Mouse (Mus musculus) C2C12 (cell line): ENCODE data around the gene Spsb2. TPM values are rescaled to one million over a fixed set of nuclear protein-coding genes. Genes with fewer than 3 reads are reported as not detected.

ENCODE experiments used
- H3K27me3 ChIP-seq: one replicate; pipeline ENCODE4 v1.6.1; 2011; ENCODE audit not compliant: control insufficient read depth, insufficient read depth, insufficient read length
- H3K36me3 ChIP-seq: one replicate; pipeline ENCODE4 v1.6.1; 2011; ENCODE audit not compliant: control insufficient read depth, insufficient read depth
- H3K4me3 ChIP-seq: one replicate; pipeline ENCODE4 v1.5.1; 2011; ENCODE audit warnings: mild to moderate bottlenecking, control low read depth; ENCODE audit not compliant: poor library complexity, insufficient read depth, severe bottlenecking
- H3K79me2 ChIP-seq: one replicate; pipeline ENCODE4 v1.6.1; 2011; ENCODE audit not compliant: control insufficient read depth, insufficient read depth
- H3K79me3 ChIP-seq: one replicate; pipeline ENCODE4 v1.6.1; 2011; ENCODE audit warnings: low read depth, control low read depth
- H3ac ChIP-seq: one replicate; pipeline ENCODE3; 2011; ENCODE audit warnings: low read depth; ENCODE audit not compliant: control insufficient read depth, insufficient read length
- CEBPB ChIP-seq: IDR thresholded peaks from one replicate; pipeline ENCODE4 v1.6.1; 2011; ENCODE audit warnings: low read depth, mild to moderate bottlenecking, control low read depth, moderate library complexity
- CTCF ChIP-seq: IDR thresholded peaks from one replicate; pipeline ENCODE4 v1.5.1; 2011; ENCODE audit not compliant: control insufficient read depth, insufficient read depth, insufficient read length
- FOSL1 ChIP-seq: IDR thresholded peaks from one replicate; pipeline ENCODE4 v1.8.0; 2011; ENCODE audit warnings: mild to moderate bottlenecking, low read length; ENCODE audit not compliant: poor library complexity, insufficient read depth, severe bottlenecking
- MAX ChIP-seq: IDR thresholded peaks from one replicate; pipeline ENCODE4 v1.6.1; 2011; ENCODE audit warnings: mild to moderate bottlenecking, control low read depth
- MYOD1 ChIP-seq: IDR thresholded peaks from one replicate; pipeline ENCODE4 v1.6.1; 2011; ENCODE audit warnings: low read depth; ENCODE audit not compliant: control insufficient read depth, insufficient read length
- MYOG ChIP-seq: IDR thresholded peaks from one replicate; pipeline ENCODE4 v1.6.1; 2011; ENCODE audit not compliant: control insufficient read depth, insufficient read length; ENCODE audit errors: extremely low read depth
- USF1 ChIP-seq: IDR thresholded peaks from one replicate; pipeline ENCODE4 v1.6.1; 2011; ENCODE audit warnings: low read depth, mild to moderate bottlenecking, control low read depth, moderate library complexity
- polyA plus RNA-seq: library from polyadenylated mRNA; unstranded; fragments of >200 nt; fragmentation: generic; extraction: Trizol; gene quantifications from one replicate; pipeline ENCODE4 v1.2.1, GENCODE M21; 2012; ENCODE audit warnings: missing spikeins

Spsb2 gene
- polyA plus RNA-seq, 1 experiment: 24.8 TPM

- Histone ChIP-seq H3ac (no peak overlapping the region), H3K79me2 (peaks cover 38% of the 10 kb centered on the region), H3K27me3 (no peaks in the 10 kb centered on the region), H3K79me3 (peaks cover 31% of the 10 kb centered on the region), H3K36me3 (peaks cover 48% of the 10 kb centered on the region), H3K4me3 (peak overlapping the region; percentile 94)
- TF ChIP-seq MYOG (no peak), MAX (no peak), FOSL1 (no peak), CEBPB (no peak), USF1 (no peak), MYOD1 (no peak), CTCF (no peak)
Observed at GRCm38 (mm10) chr6:124811701-124812560, 3.5 kb downstream of the Spsb2 start.

- no peaks in the 10 kb centered on the region for H3K27me3 ChIP-seq
- peak overlapping the region; percentile 86 for H3ac ChIP-seq
- H3K4me3 ChIP-seq: peak overlapping the region; percentile 94
- H3K36me3 ChIP-seq: peaks cover 58% of the 10 kb centered on the region
- no peak for TF ChIP-seq MYOD1
- no peak for TF ChIP-seq CTCF
- TF ChIP-seq FOSL1: no peak
- no peak for TF ChIP-seq MYOG
- TF ChIP-seq MAX: no peak
- TF ChIP-seq USF1: no peak
- no peak for TF ChIP-seq CEBPB
- H3K79me2 ChIP-seq: peaks cover 38% of the 10 kb centered on the region
- peaks cover 31% of the 10 kb centered on the region for H3K79me3 ChIP-seq
Observed at GRCm38 (mm10) chr6:124812848-124813247, 4.4 kb downstream of the Spsb2 start.

GRCm38 (mm10) chr6:124813496-124813895 is 5.0 kb downstream of the Spsb2 start:
- Histone ChIP-seq H3K4me3 (peak overlapping the region; percentile 94), H3K36me3 (peaks cover 64% of the 10 kb centered on the region), H3K27me3 (no peaks in the 10 kb centered on the region), H3ac (peak overlapping the region; percentile 86), H3K79me3 (peaks cover 31% of the 10 kb centered on the region), H3K79me2 (peaks cover 38% of the 10 kb centered on the region)
- TF ChIP-seq USF1 (peak; percentile 28), MAX (peak; percentile 17), CEBPB (no peak), MYOG (no peak), MYOD1 (no peak)

GRCm38 (mm10) chr6:124813933-124814332 is 5.5 kb downstream of the Spsb2 start, which contains the start of gene Tpi1:
Gene Tpi1 (minus strand): TSS chr6:124814296.
- Histone ChIP-seq H3K36me3 (peaks cover 68% of the 10 kb centered on the region), H3K79me2 (peaks cover 38% of the 10 kb centered on the region), H3ac (peak within 1 kb of the TSS; percentile 86), H3K4me3 (peak within 1 kb of the TSS; percentile 94), H3K27me3 (no peaks in the 10 kb centered on the region), H3K79me3 (peaks cover 31% of the 10 kb centered on the region)
- TF ChIP-seq MAX: no peak
- TF ChIP-seq CTCF: no peak
- no peak for TF ChIP-seq CEBPB
- TF ChIP-seq USF1: no peak

- no peaks in the 10 kb centered on the region for H3K27me3 ChIP-seq
- peaks cover 30% of the 10 kb centered on the region for H3K79me3 ChIP-seq
- TF ChIP-seq USF1: no peak
- no peak for TF ChIP-seq CEBPB
- no peak for TF ChIP-seq MYOD1
- TF ChIP-seq FOSL1: no peak
- no peak for TF ChIP-seq CTCF
- no peak for TF ChIP-seq MYOG
- no peak for TF ChIP-seq MAX
- H3K79me2 ChIP-seq: peaks cover 38% of the 10 kb centered on the region
- peaks cover 74% of the 10 kb centered on the region for H3K36me3 ChIP-seq
- H3ac ChIP-seq: no peak overlapping the region
- H3K4me3 ChIP-seq: no peak overlapping the region
Observed at GRCm38 (mm10) chr6:124814448-124814847, 6.0 kb downstream of the Spsb2 start.
